Mouse (Mus musculus): ENCODE data around the gene Tfeb.

The Tfeb gene

GRCm38 (mm10) chr17:47753130-47753775 is 16.4 kb downstream of the Tfeb start:
- in situ Hi-C loops (cut with MboI, MseI) = no loop called here

- in situ Hi-C loops (cut with MboI, MseI) = no loop called here
Measured at GRCm38 (mm10) chr17:47754246-47754645, 17.4 kb downstream of the Tfeb start.

- in situ Hi-C loops (cut with MboI, MseI) = no loop called here
Measured at GRCm38 (mm10) chr17:47756366-47756765, 19.5 kb downstream of the Tfeb start.

GRCm38 (mm10) chr17:47757056-47757610 is 20.3 kb downstream of the Tfeb start:
- in situ Hi-C loops (cut with MboI, MseI) = no loop called here

- in situ Hi-C loops (cut with MboI, MseI) = no loop called here
Measured at GRCm38 (mm10) chr17:47759702-47760410, 23.0 kb downstream of the Tfeb start.

GRCm38 (mm10) chr17:47762028-47762427 is 25.2 kb downstream of the Tfeb start:
- in situ Hi-C loops (cut with MboI, MseI) = no loop called here

- in situ Hi-C loops (cut with MboI, MseI) = no loop called here
Measured at GRCm38 (mm10) chr17:47762518-47763340, 25.9 kb downstream of the Tfeb start.

GRCm38 (mm10) chr17:47765986-47766385 is 29.2 kb downstream of the Tfeb start:
- in situ Hi-C loops (cut with MboI, MseI) = no loop called here

GRCm38 (mm10) chr17:47766407-47767043 is 29.7 kb downstream of the Tfeb start:
- in situ Hi-C loops (cut with MboI, MseI) = no loop called here

- in situ Hi-C loops (cut with MboI, MseI) = no loop called here
Measured at GRCm38 (mm10) chr17:47767081-47767455, 30.2 kb downstream of the Tfeb start.

GRCm38 (mm10) chr17:47767456-47768141 is 30.8 kb downstream of the Tfeb start:
- in situ Hi-C loops (cut with MboI, MseI) = no loop called here

GRCm38 (mm10) chr17:47768707-47769276 is 32.0 kb downstream of the Tfeb start:
- in situ Hi-C loops (cut with MboI, MseI) = no loop called here

- in situ Hi-C loops (cut with MboI, MseI) = no loop called here
Measured at GRCm38 (mm10) chr17:47769389-47770299, 32.8 kb downstream of the Tfeb start.

GRCm38 (mm10) chr17:47773604-47774003 is 36.8 kb downstream of the Tfeb start:
- in situ Hi-C loops (cut with MboI, MseI) = no loop called here

- in situ Hi-C loops (cut with MboI, MseI) = no loop called here
Measured at GRCm38 (mm10) chr17:47777141-47777540, 40.3 kb downstream of the Tfeb start.

GRCm38 (mm10) chr17:47780470-47780869 is 43.6 kb downstream of the Tfeb start:
- in situ Hi-C loops (cut with MboI, MseI) = no loop called here

- in situ Hi-C loops (cut with MboI, MseI) = no loop called here
Measured at GRCm38 (mm10) chr17:47782486-47782885, 45.7 kb downstream of the Tfeb start.

- in situ Hi-C loops (cut with MboI, MseI) = no loop called here
Measured at GRCm38 (mm10) chr17:47783445-47784223, 46.8 kb downstream of the Tfeb start.

GRCm38 (mm10) chr17:47784411-47784810 is 47.6 kb downstream of the Tfeb start:
- in situ Hi-C loops (cut with MboI, MseI) = no loop called here
